Mouse (Mus musculus): ENCODE results near the gene Pgk1.

The Pgk1 gene

GRCm38 (mm10) chrX:106219171-106220032 is 32.5 kb downstream of the Pgk1 start:
- DNase-seq, result peak; percentile 80 to 85

- DNase-seq, result no peak
Observed at GRCm38 (mm10) chrX:106221058-106221457, 34.2 kb downstream of the Pgk1 start, which contains the start of gene Taf9b. Gene Taf9b (minus strand): TSS chrX:106221158.

All from cerebellum, adult 18-20 months (tissue).